Mouse (Mus musculus): ENCODE results near the gene Aifm1.

- TF ChIP-seq ZC3H11A (IDR thresholded peaks at IDR 0.05; ENCODE audit: borderline replicate concordance, low read depth, low read length): no peak
- TF ChIP-seq HCFC1 (IDR thresholded peaks at IDR 0.05; ENCODE audit: borderline replicate concordance, insufficient read depth, low read length): no peak
These were observed 13.1 kb upstream of the Aifm1 start for GRCm38 (mm10) chrX:48526435-48526834.
